ENCODE assay signal across 8 mouse cellular contexts in genomic region chr4:136059800-136060488, GRCm38 (mm10). TPM values are rescaled to one million over a fixed set of nuclear protein-coding genes. Genes with fewer than 3 reads are reported as not detected.
DNase-seq lines count a peak whose midpoint lies in the region; ATAC-seq lines count a peak whose summit lies in the region.

No protein-coding gene starts in this region.

- peak; percentile 82 for ATAC-seq in inflammation-experienced regulatory T-cells, adult 6 months
- peak; percentile 79 for ATAC-seq in megakaryocyte progenitor cell, adult 5-6 weeks (replicated peaks; ENCODE audit: poor library complexity)

- DNase-seq in 416B (ENCODE audit: low read depth) (peak; percentile 83), ES-CJ7 (ENCODE audit: low read depth, low spot score) (peak; percentile 53)
- peak; percentile 61 for DNase-seq in T-cell, adult 2 months (ENCODE audit: low spot score)
- DNase-seq in adrenal gland, postnatal 10 days, result peak; percentile 43
- DNase-seq in embryo, embryonic 10 days (ENCODE audit: low spot score), result peak; percentile 39
- DNase-seq in thymus, postnatal 0 days (ENCODE audit: low spot score), result peak; percentile 70

RNA-seq across cellular contexts. Expression of gene Rpl11, which starts 6.7 kb away (rescaled TPM):
- 100 to 1,000 TPM; 633 to 663 TPM for total RNA-seq in adrenal gland, postnatal 10 days (2021)
- 1,000 to 10,000 TPM in 2 of 3 experiments, 100 to 1,000 TPM in 1; 855 to 1,337 (median 1,209) TPM for polyA plus RNA-seq in inflammation-experienced regulatory T-cells, adult 6 months (2017; shearing (Covaris generic))
- total RNA-seq in megakaryocyte progenitor cell, adult 5-6 weeks (2015), result 1,572 and 1,580 TPM in 2 replicates
- total RNA-seq in megakaryocyte progenitor cell, adult 5-6 weeks (2017), result 841 and 996 TPM in 2 replicates
- polyA plus RNA-seq in thymus, postnatal 0 days (2015; fragmentation: Nextera tagmentation; extraction: Ambion mirVana), result 717 and 718 TPM in 2 replicates

RNA-seq across cellular contexts. Expression of gene Eloa, which starts 38.4 kb away (rescaled TPM):
- 10 to 100 TPM; 40.5 to 41.8 TPM for total RNA-seq in adrenal gland, postnatal 10 days (2021)
- 10 to 100 TPM; 47.2 to 77.0 (median 56.2) TPM for polyA plus RNA-seq in inflammation-experienced regulatory T-cells, adult 6 months (2017; shearing (Covaris generic))
- 55.2 and 58.2 TPM in 2 replicates for total RNA-seq in megakaryocyte progenitor cell, adult 5-6 weeks (2015)
- 50.3 and 56.8 TPM in 2 replicates for total RNA-seq in megakaryocyte progenitor cell, adult 5-6 weeks (2017)
- 41.5 and 45.0 TPM in 2 replicates for polyA plus RNA-seq in thymus, postnatal 0 days (2015; fragmentation: Nextera tagmentation; extraction: Ambion mirVana)

Comparison
In these comparisons a context has a peak if more than half of its experiments do, and no peak if none do; other contexts are left out.
1. Peak in every context shown above with its lines: DNase-seq and ATAC-seq.